10 mouse cellular contexts compared by ENCODE assay signal in the genomic region with DNA sequence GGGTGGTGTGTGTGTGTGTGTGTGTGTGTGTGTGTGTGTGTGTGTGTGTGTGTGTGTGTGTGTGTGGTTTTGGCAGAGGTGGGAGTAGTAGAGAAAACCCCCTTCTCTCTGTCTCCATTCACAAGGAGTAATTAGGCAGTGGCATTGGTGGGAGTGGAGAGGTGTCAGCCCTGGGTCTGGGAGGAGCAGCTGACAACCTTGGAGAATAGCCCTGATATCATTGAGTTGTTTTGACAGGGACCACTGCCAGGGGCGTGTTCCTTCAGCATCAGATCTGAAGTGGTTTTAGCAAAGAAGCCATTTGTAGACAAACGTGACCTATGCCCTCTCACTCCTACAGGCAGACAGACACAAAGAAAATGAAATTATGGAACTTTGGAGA. TPM values are rescaled to one million over a fixed set of nuclear protein-coding genes. Genes with fewer than 3 reads are reported as not detected.
DNase-seq lines count a peak whose midpoint lies in the region; ATAC-seq and TF ChIP-seq lines count a peak whose summit lies in the region.
"Had no signal": no experiment of that assay in that cellular context is flagged by ENCODE, and none has a peak within 500 bp of the region (broad histone marks: within the 10 kb centered on the region; RNA-seq: fewer than 3 reads in every experiment).

No protein-coding gene starts in this region.

- H3K4me2 ChIP-seq in kidney, embryonic 15.5 days, result peak overlapping the region; percentile 89
- H3K4me2 ChIP-seq in embryonic facial prominence, embryonic 12.5 days (replicated peaks), result peak overlapping the region; percentile 73
- peak overlapping the region; percentile 91; the same call in 1 of the 2 replicates for H3K4me2 ChIP-seq in intestine, postnatal 0 days (replicated peaks; ENCODE audit: low read depth)

- H3K4me3 ChIP-seq in kidney, embryonic 15.5 days (replicated peaks), result no peak overlapping the region
- peak overlapping the region; percentile 71; the same call in 1 of the 2 replicates for H3K4me3 ChIP-seq in embryonic facial prominence, embryonic 12.5 days
- no peak overlapping the region for H3K4me3 ChIP-seq in intestine, postnatal 0 days (ENCODE audit: low read depth, low read length)
- no peak overlapping the region for H3K4me3 ChIP-seq in thymus, adult 2 months (ENCODE audit: control insufficient read depth, insufficient read depth, low read length)

- H3K27ac ChIP-seq in kidney, embryonic 15.5 days, result no peak overlapping the region
- H3K27ac ChIP-seq in embryonic facial prominence, embryonic 12.5 days, result no peak overlapping the region
- no peak overlapping the region for H3K27ac ChIP-seq in intestine, postnatal 0 days (ENCODE audit: low read depth, low read length)
- H3K27ac ChIP-seq in thymus, adult 2 months (ENCODE audit: control insufficient read depth, insufficient read depth, low read length), result no peak overlapping the region

- WGBS in kidney, embryonic 15.5 days, result 65% methylated on average over 2 of the region's 2 CpGs
- 66% methylated on average over 2 of the region's 2 CpGs for WGBS in embryonic facial prominence, embryonic 12.5 days
- WGBS in intestine, postnatal 0 days, result 61% methylated on average over 2 of the region's 2 CpGs
- 86% methylated on average over 2 of the region's 2 CpGs for WGBS in thymus, adult 2 months

- no peak for ATAC-seq in kidney, embryonic 15.5 days (replicated peaks; ENCODE audit: low FRiP score)
- ATAC-seq in embryonic facial prominence, embryonic 12.5 days (ENCODE audit: insufficient number of reproducible peaks, insufficient read depth, low FRiP score, low TSS enrichment), result no peak
- ATAC-seq in intestine, postnatal 0 days, result no peak
- no peak for ATAC-seq in cerebellum, adult (ENCODE audit: insufficient number of reproducible peaks, low FRiP score, low TSS enrichment)

- no peak overlapping the region for H3K9ac ChIP-seq in kidney, embryonic 15.5 days
- 0 out of 2 replicates have a peak overlapping the region, but pooled peaks have one; percentile 79 for H3K9ac ChIP-seq in embryonic facial prominence, embryonic 12.5 days
- H3K9ac ChIP-seq in intestine, postnatal 0 days (ENCODE audit: low read depth, low read length), result no peak overlapping the region
- H3K9ac ChIP-seq: liver, postnatal 0 days had no signal

- DNase-seq in kidney, postnatal 36 days, result no peak
- peak; percentile 51 for DNase-seq in brain, embryonic 14.5 days (ENCODE audit: low read depth)
- no peak for DNase-seq in gastrocnemius, adult 18-20 months (ENCODE audit: low spot score)
- DNase-seq in thymus, adult 2 months, result no peak
- DNase-seq: gastrocnemius, postnatal 10 days had no signal

- TF ChIP-seq CTCF in brain, embryonic 14.5 days (IDR thresholded peaks at IDR 0.05; ENCODE audit: borderline replicate concordance, extremely low read depth, insufficient read depth, insufficient read length), result no peak
- no peak for TF ChIP-seq CTCF in intestine, postnatal 0 days (IDR thresholded peaks at IDR 0.05; ENCODE audit: low read depth)
- TF ChIP-seq CTCF in thymus, adult 2 months (IDR thresholded peaks at IDR 0.05; ENCODE audit: borderline replicate concordance, control insufficient read depth, extremely low read depth, insufficient read depth, low read length, poor library complexity), result no peak

- H3K9me3 ChIP-seq in kidney, embryonic 15.5 days (replicated peaks), result no peaks in the 10 kb centered on the region
- H3K9me3 ChIP-seq in embryonic facial prominence, embryonic 12.5 days, result no peaks in the 10 kb centered on the region
- no peaks in the 10 kb centered on the region for H3K9me3 ChIP-seq in intestine, postnatal 0 days (ENCODE audit: control insufficient read depth)

- peaks cover 8% of the 10 kb centered on the region; the same call in 1 of the 2 replicates for H3K27me3 ChIP-seq in kidney, embryonic 15.5 days
- no peaks in the 10 kb centered on the region for H3K27me3 ChIP-seq in embryonic facial prominence, embryonic 12.5 days
- H3K27me3 ChIP-seq in intestine, postnatal 0 days (replicated peaks; ENCODE audit: control insufficient read depth, insufficient read depth, low read length), result no peaks in the 10 kb centered on the region
- H3K27me3 ChIP-seq in thymus, adult 2 months (ENCODE audit: control insufficient read depth, insufficient read depth, low read length), result peaks cover 2% of the 10 kb centered on the region; the same call in 1 of the 2 replicates

- peaks cover 49% of the 10 kb centered on the region for H3K4me1 ChIP-seq in kidney, embryonic 15.5 days
- H3K4me1 ChIP-seq in embryonic facial prominence, embryonic 12.5 days, result peaks cover 33% of the 10 kb centered on the region
- H3K4me1 ChIP-seq in intestine, postnatal 0 days (replicated peaks; ENCODE audit: control insufficient read depth, insufficient read depth, low read length), result no peaks in the 10 kb centered on the region
- H3K4me1 ChIP-seq in thymus, adult 2 months (replicated peaks; ENCODE audit: control insufficient read depth, insufficient read depth, low read length), result peaks cover 3% of the 10 kb centered on the region; the same call in 1 of the 2 replicates

- peaks cover 26% of the 10 kb centered on the region; the same call in 1 of the 2 replicates for H3K36me3 ChIP-seq in kidney, embryonic 15.5 days
- peaks cover 11% of the 10 kb centered on the region; the same call in 1 of the 2 replicates for H3K36me3 ChIP-seq in embryonic facial prominence, embryonic 12.5 days
- 0 out of 2 replicates have a peak, but pooled peaks cover 3% of the 10 kb centered on the region for H3K36me3 ChIP-seq in intestine, postnatal 0 days (ENCODE audit: control insufficient read depth, insufficient read depth)
- H3K36me3 ChIP-seq in thymus, adult 2 months (ENCODE audit: control insufficient read depth, insufficient read depth, low read length), result no peaks in the 10 kb centered on the region

- TF ChIP-seq POLR2A in brain, embryonic 14.5 days (IDR thresholded peaks at IDR 0.05; ENCODE audit: borderline replicate concordance, extremely low read depth, insufficient read depth, insufficient read length, poor library complexity, severe bottlenecking), result no peak
- no peak for TF ChIP-seq POLR2A in thymus, adult 2 months (IDR thresholded peaks at IDR 0.05; ENCODE audit: control insufficient read depth, extremely low read depth, insufficient read depth, low read length, poor library complexity)

RNA-seq across cellular contexts. Expression of a gene that starts 3.3 kb away (rescaled TPM):
- polyA plus RNA-seq in kidney, embryonic 15.5 days (2015; fragmentation: Nextera tagmentation; extraction: Ambion mirVana), result 82.0 and 85.9 TPM in 2 replicates
- 13.4 and 22.8 TPM in 2 replicates for polyA plus RNA-seq in brain, embryonic 14.5 days (2012; rRNA removed)
- 66.3 and 66.4 TPM in 2 replicates for polyA plus RNA-seq in embryonic facial prominence, embryonic 12.5 days (2016; fragmentation: Nextera tagmentation; extraction: Ambion mirVana)
- 24.2 and 29.4 TPM in 2 replicates for polyA plus RNA-seq in intestine, postnatal 0 days (2015; fragmentation: Nextera tagmentation; extraction: Ambion mirVana)
- 10 to 100 TPM; 59.2 to 63.2 TPM for total RNA-seq in gastrocnemius, adult 18-20 months (2021)
- polyA plus RNA-seq in thymus, adult 2 months (2012; rRNA removed), result 30.5 and 39.7 TPM in 2 replicates
